Mouse (Mus musculus) ES-E14 (cell line): ENCODE data around the gene Utrn. TPM values are rescaled to one million over a fixed set of nuclear protein-coding genes. Genes with fewer than 3 reads are reported as not detected.

ENCODE experiments used
- DNase-seq: peaks from one replicate; pipeline ENCODE4 v3.0.0-alpha.2; 2013; ENCODE audit warnings: low read depth, low spot score
- H3K27ac ChIP-seq: 2 replicates; pipeline ENCODE4 v1.5.1; 2012; ENCODE audit warnings: low read depth, mild to moderate bottlenecking, low read length, moderate library complexity, mixed read lengths; ENCODE audit not compliant: poor library complexity, insufficient read depth, severe bottlenecking
- H3K36me3 ChIP-seq: 2 replicates; pipeline ENCODE4 v1.6.1; 2012; ENCODE audit warnings: mild to moderate bottlenecking, low read length, moderate library complexity, mixed read lengths; ENCODE audit not compliant: control insufficient read depth, poor library complexity, insufficient read depth, severe bottlenecking
- H3K4me1 ChIP-seq, 2 experiments: fragments of 150-350 bp in 1 of 2; sonication (generic) in 1 of 2; 2 replicates each; pipeline ENCODE4 v1.6.1; 2012; ENCODE audit warnings: low read length in 2 of 2, mild to moderate bottlenecking in 1 of 2, mixed read lengths in 1 of 2; ENCODE audit not compliant: control insufficient read depth in 2 of 2, insufficient read depth in 2 of 2, poor library complexity in 1 of 2
- H3K4me3 ChIP-seq, 2 experiments: fragments of 150-350 bp in 1 of 2; sonication (generic) in 1 of 2; 2 replicates each; pipeline ENCODE4 v1.5.1; 2012; ENCODE audit warnings: low read length in 2 of 2, low read depth in 1 of 2, mild to moderate bottlenecking in 1 of 2, mixed read lengths in 1 of 2; ENCODE audit not compliant: insufficient read depth in 1 of 2, poor library complexity in 1 of 2, severe bottlenecking in 1 of 2
- H3K9ac ChIP-seq: 2 replicates; pipeline ENCODE4 v1.6.1; 2012; ENCODE audit warnings: low read depth, mild to moderate bottlenecking, low read length, mixed read lengths; ENCODE audit not compliant: poor library complexity, insufficient read depth, severe bottlenecking
- H3K9me3 ChIP-seq: fragments of 150-350 bp; sonication (generic); 2 replicates; pipeline ENCODE4 v1.6.1; 2012; ENCODE audit warnings: low read depth, mild to moderate bottlenecking, low read length; ENCODE audit not compliant: control insufficient read depth, insufficient read depth
- CHD2 ChIP-seq: IDR thresholded peaks from 2 replicates; pipeline ENCODE4 v1.6.1; 2014; ENCODE audit warnings: mild to moderate bottlenecking, low read depth, low read length, inconsistent platforms
- HCFC1 ChIP-seq: IDR thresholded peaks from 2 replicates; pipeline ENCODE4 v1.6.1; 2012; ENCODE audit warnings: low read length, inconsistent platforms, borderline replicate concordance; ENCODE audit not compliant: insufficient read depth
- MAFK ChIP-seq: IDR thresholded peaks from 2 replicates; pipeline ENCODE4 v1.6.1; 2014; ENCODE audit warnings: mild to moderate bottlenecking, low read depth, low read length, inconsistent platforms; ENCODE audit not compliant: insufficient read depth
- ZC3H11A ChIP-seq: IDR thresholded peaks from 2 replicates; pipeline ENCODE4 v1.6.1; 2012; ENCODE audit warnings: low read depth, mild to moderate bottlenecking, inconsistent platforms, low read length, borderline replicate concordance
- ZNF384 ChIP-seq: IDR thresholded peaks from 2 replicates; pipeline ENCODE4 v1.6.1; 2012; ENCODE audit warnings: low read depth, low read length, inconsistent platforms
- in situ Hi-C, 2 experiments: fragments of 600-800 bp; cut with MboI; formaldehyde crosslinking; loops; one replicate each; pipeline ENCODE4 v1.15.1; 2025; ENCODE audit warnings: low sequenced_read_pairs in 2 of 2, inconsistent platforms in 1 of 2; ENCODE audit not compliant: unreplicated experiment in 2 of 2
- total RNA-seq: library from RNA; depleted of rRNA; stranded (reverse); fragments of 300-350 nt; gene quantifications from 2 replicates; pipeline ENCODE4 v1.2.3, GENCODE M21; 2012

Utrn gene
- total RNA-seq, 1 experiment = 66.9 TPM

GRCm38 (mm10) chr10:12639638-12640037 lies 229.5 kb downstream of the Utrn start:
- in situ Hi-C loops = no loop called here
- Histone ChIP-seq H3K27ac (no peak overlapping the region), H3K36me3 (peaks cover 2% of the 10 kb centered on the region; the same call in 1 of the 2 replicates), H3K4me1 (no peaks in the 10 kb centered on the region), H3K9ac (no peak overlapping the region), H3K4me3 (no peak overlapping the region), H3K9me3 (no peaks in the 10 kb centered on the region)
- TF ChIP-seq HCFC1 = no peak
- TF ChIP-seq ZNF384 = no peak
- no peak for TF ChIP-seq CHD2
- TF ChIP-seq MAFK = no peak
- no peak for TF ChIP-seq ZC3H11A
- no peak for DNase-seq

GRCm38 (mm10) chr10:12633965-12634364 lies 235.2 kb downstream of the Utrn start:
- no peak overlapping the region for H3K4me3 ChIP-seq
- no peaks in the 10 kb centered on the region for H3K36me3 ChIP-seq
- in situ Hi-C loops = no loop called here
- no peaks in the 10 kb centered on the region for H3K4me1 ChIP-seq
- no peaks in the 10 kb centered on the region for H3K9me3 ChIP-seq
- TF ChIP-seq ZNF384 (no peak), MAFK (no peak), CHD2 (no peak), HCFC1 (no peak), ZC3H11A (no peak)
- no peak for DNase-seq
- no peak overlapping the region for H3K27ac ChIP-seq
- H3K9ac ChIP-seq = no peak overlapping the region

GRCm38 (mm10) chr10:12630933-12631332 lies 238.2 kb downstream of the Utrn start:
- Histone ChIP-seq H3K36me3 (no peaks in the 10 kb centered on the region), H3K9me3 (no peaks in the 10 kb centered on the region), H3K4me3 (no peak overlapping the region), H3K4me1 (no peaks in the 10 kb centered on the region), H3K9ac (no peak overlapping the region), H3K27ac (no peak overlapping the region)
- no peak for DNase-seq
- no peak for TF ChIP-seq MAFK
- in situ Hi-C loops = no loop called here

GRCm38 (mm10) chr10:12618397-12618796 lies 250.8 kb downstream of the Utrn start:
- Histone ChIP-seq H3K9ac (no peak overlapping the region), H3K9me3 (no peaks in the 10 kb centered on the region), H3K4me3 (no peak overlapping the region), H3K36me3 (no peaks in the 10 kb centered on the region), H3K27ac (no peak overlapping the region), H3K4me1 (peaks cover 3 to 5% of the 10 kb centered on the region in 2 experiments; a peak in 2 of 4 replicates)
- no peak for DNase-seq
- in situ Hi-C loops = no loop called here
- TF ChIP-seq ZNF384 = no peak
- no peak for TF ChIP-seq ZC3H11A
- TF ChIP-seq CHD2 = no peak
- no peak for TF ChIP-seq MAFK
- TF ChIP-seq HCFC1 = no peak

- TF ChIP-seq ZNF384 = no peak
- TF ChIP-seq ZC3H11A = 0 out of 2 replicates have a peak, but pooled peaks have one; percentile 42
- DNase-seq = no peak
- H3K4me3 ChIP-seq = no peak overlapping the region
- peaks cover 5 to 6% of the 10 kb centered on the region in 2 experiments; a peak in 2 of 4 replicates for H3K4me1 ChIP-seq
- H3K9ac ChIP-seq = no peak overlapping the region
- in situ Hi-C loops = no loop called here
- H3K9me3 ChIP-seq = no peaks in the 10 kb centered on the region
- no peak overlapping the region; the same call in 1 of the 2 replicates for H3K27ac ChIP-seq
- H3K36me3 ChIP-seq = no peaks in the 10 kb centered on the region
Observed at GRCm38 (mm10) chr10:12615723-12616122, 253.4 kb downstream of the Utrn start.
